Mouse (Mus musculus) liver, postnatal 0 days (tissue): ENCODE measurements around the gene Pld4. TPM values are rescaled to one million over a fixed set of nuclear protein-coding genes. Genes with fewer than 3 reads are reported as not detected.

Source experiments
- ATAC-seq: fragments of 200-750 bp; cut with Nextera tagmentation; 2 replicates; pipeline ENCODE4 v1.8.0; 2017; ENCODE audit warnings: mild to moderate bottlenecking, moderate library complexity
- DNase-seq: peaks from one replicate; pipeline ENCODE4 v3.0.0-alpha.2; 2016
- H3K27ac ChIP-seq: fragments of 300-500 bp; sonication (generic); 2 replicates; pipeline ENCODE4 v1.5.1; 2014; ENCODE audit warnings: antibody characterized with exemption, moderate library complexity, mild to moderate bottlenecking, low read depth
- H3K27me3 ChIP-seq: fragments of 300-500 bp; sonication (generic); 2 replicates; pipeline ENCODE4 v1.6.1; 2014; ENCODE audit warnings: low read length, control low read depth, mixed read lengths; ENCODE audit not compliant: insufficient read depth
- H3K36me3 ChIP-seq: fragments of 300-500 bp; sonication (generic); replicated peaks from 2 replicates; pipeline ENCODE4 v1.6.1; 2014; ENCODE audit warnings: mild to moderate bottlenecking, control low read depth, low read length, moderate library complexity, mixed read lengths; ENCODE audit not compliant: insufficient read depth
- H3K4me1 ChIP-seq: fragments of 300-500 bp; sonication (generic); 2 replicates; pipeline ENCODE4 v1.6.1; 2014; ENCODE audit warnings: antibody characterized with exemption, mild to moderate bottlenecking, control low read depth; ENCODE audit not compliant: insufficient read depth
- H3K4me2 ChIP-seq: fragments of 300-500 bp; sonication (generic); 2 replicates; pipeline ENCODE4 v1.6.1; 2014; ENCODE audit warnings: low read depth, mild to moderate bottlenecking, low read length, moderate library complexity, mixed read lengths
- H3K4me3 ChIP-seq: fragments of 300-500 bp; sonication (generic); 2 replicates; pipeline ENCODE4 v1.5.1; 2014; ENCODE audit warnings: low read depth, low read length
- H3K9ac ChIP-seq: fragments of 300-500 bp; sonication (generic); replicated peaks from 2 replicates; pipeline ENCODE4 v1.6.1; 2014; ENCODE audit warnings: mild to moderate bottlenecking, moderate library complexity
- H3K9me3 ChIP-seq: fragments of 300-500 bp; sonication (generic); 2 replicates; pipeline ENCODE4 v1.6.1; 2016; ENCODE audit warnings: mild to moderate bottlenecking, control low read depth, low read length, mixed read lengths
- CTCF ChIP-seq: sonication (generic); IDR thresholded peaks from 2 replicates; pipeline ENCODE4 v1.5.1; 2016; ENCODE audit warnings: antibody characterized with exemption, low read depth
- EP300 ChIP-seq: IDR thresholded peaks from 2 replicates; pipeline ENCODE4 v1.6.1; 2016; ENCODE audit warnings: antibody characterized with exemption, low read depth, mild to moderate bottlenecking
- whole genome bisulfite sequencing: fragments of 180-500 bp; shearing (Covaris S2); extraction: QIAGEN DNeasy Blood & Tissue Kit; methylation state at CpG from one replicate; pipeline ENCODE4 v1.1.7; 2014; ENCODE audit not compliant: insufficient replicate concordance; 5-methylcytosine and 5-hydroxymethylcytosine counted together
- polyA plus RNA-seq: library from polyadenylated mRNA; unstranded; fragments of >200 nt; fragmentation: Nextera tagmentation; extraction: Ambion mirVana; gene quantifications from 2 replicates; pipeline ENCODE4 v1.2.1, GENCODE M21; 2015

The Pld4 gene
- polyA plus RNA-seq, 1 experiment from 2014 or later = 22.4 TPM

DNA sequence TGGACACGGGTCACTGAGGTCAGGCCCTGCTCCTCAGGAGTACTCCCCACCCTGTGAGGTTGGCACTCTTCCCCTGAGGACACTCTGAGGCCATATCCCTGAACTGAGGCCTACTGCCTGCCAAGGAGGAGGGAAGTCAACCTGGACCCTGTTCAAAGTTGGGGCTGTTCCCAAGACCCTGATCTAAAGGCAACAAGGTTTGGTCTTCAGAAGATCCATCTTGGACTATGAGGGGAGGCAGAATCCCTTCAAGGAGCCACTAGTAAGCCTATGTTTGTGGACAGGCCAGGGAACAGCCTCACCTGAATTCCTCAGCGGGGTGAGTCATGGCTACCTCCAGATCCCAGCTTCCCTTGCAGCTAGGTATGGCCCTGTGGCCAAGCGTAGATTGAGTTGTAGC lies 984 bp upstream of the Pld4 start:
- Histone ChIP-seq H3K36me3 (no peaks in the 10 kb centered on the region), H3K9me3 (no peaks in the 10 kb centered on the region), H3K27me3 (no peaks in the 10 kb centered on the region), H3K9ac (no peak overlapping the region), H3K27ac (no peak overlapping the region), H3K4me3 (no peak overlapping the region), H3K4me1 (peaks cover 19% of the 10 kb centered on the region), H3K4me2 (no peak overlapping the region)
- ATAC-seq (no peak), DNase-seq (no peak)
- TF ChIP-seq CTCF (no peak), EP300 (no peak)
- 84% methylated on average over 3 of the region's 3 CpGs for WGBS

DNA sequence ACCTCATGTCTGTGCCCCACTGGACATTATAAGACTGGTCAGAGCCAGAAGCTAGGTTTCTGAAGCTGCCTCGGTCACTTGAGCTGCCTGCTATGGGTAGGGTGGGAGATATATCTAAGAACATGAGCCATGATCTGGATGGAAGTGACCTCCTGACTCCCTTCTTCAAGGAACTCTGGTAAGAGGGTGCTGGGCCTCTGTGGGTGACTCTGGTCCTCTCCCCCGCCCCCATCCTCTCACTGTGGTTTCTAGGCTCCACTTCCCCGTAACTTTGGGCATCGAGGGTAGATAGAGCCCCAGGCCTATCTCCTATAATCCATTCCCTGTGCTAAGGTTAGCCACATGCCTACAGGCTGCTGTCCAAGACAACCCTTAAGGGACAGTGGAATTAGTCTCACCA lies 956 bp downstream of the Pld4 start:
- Histone ChIP-seq H3K4me1 (peaks cover 14% of the 10 kb centered on the region), H3K27me3 (no peaks in the 10 kb centered on the region), H3K4me3 (peak overlapping the region; percentile 19), H3K9me3 (no peaks in the 10 kb centered on the region), H3K36me3 (no peaks in the 10 kb centered on the region), H3K4me2 (peak overlapping the region; percentile 59), H3K27ac (peak overlapping the region; percentile 82), H3K9ac (no peak overlapping the region)
- DNase-seq (peak; percentile 25), ATAC-seq (no peak)
- WGBS = 43% methylated on average over 4 of the region's 4 CpGs
- TF ChIP-seq CTCF (no peak), EP300 (no peak)

DNA sequence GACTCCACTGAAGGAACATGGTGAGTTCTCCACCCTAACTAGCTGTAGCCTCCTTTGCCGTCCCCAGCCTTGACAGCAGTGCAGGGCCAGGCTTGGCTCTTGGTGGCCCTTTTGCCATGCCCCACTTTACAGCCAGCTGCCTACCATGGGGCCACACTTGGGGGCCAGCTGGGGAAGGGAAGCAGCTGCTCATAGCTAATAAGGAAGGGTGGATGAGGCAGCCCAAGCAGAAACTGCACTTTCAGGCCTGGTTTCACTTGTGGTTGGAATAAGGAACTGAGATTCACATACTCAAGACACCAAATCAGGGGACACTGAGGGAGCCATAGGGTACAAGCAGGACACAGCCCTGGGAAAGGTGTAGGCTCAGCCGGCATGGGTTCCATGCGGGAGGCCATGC lies 1.6 kb downstream of the Pld4 start:
- H3K4me3 ChIP-seq = peak overlapping the region; percentile 19; the same call in 1 of the 2 replicates
- ATAC-seq (peak; percentile 57), DNase-seq (peak; percentile 48)
- peak overlapping the region; percentile 82 for H3K27ac ChIP-seq
- 70% methylated on average over 3 of the region's 3 CpGs for WGBS
- peak overlapping the region; percentile 59 for H3K4me2 ChIP-seq
- no peak overlapping the region for H3K9ac ChIP-seq
- H3K27me3 ChIP-seq = no peaks in the 10 kb centered on the region
- TF ChIP-seq EP300 = no peak
- no peak for TF ChIP-seq CTCF
- H3K4me1 ChIP-seq = peaks cover 14% of the 10 kb centered on the region
- no peaks in the 10 kb centered on the region for H3K9me3 ChIP-seq
- no peaks in the 10 kb centered on the region for H3K36me3 ChIP-seq

DNA sequence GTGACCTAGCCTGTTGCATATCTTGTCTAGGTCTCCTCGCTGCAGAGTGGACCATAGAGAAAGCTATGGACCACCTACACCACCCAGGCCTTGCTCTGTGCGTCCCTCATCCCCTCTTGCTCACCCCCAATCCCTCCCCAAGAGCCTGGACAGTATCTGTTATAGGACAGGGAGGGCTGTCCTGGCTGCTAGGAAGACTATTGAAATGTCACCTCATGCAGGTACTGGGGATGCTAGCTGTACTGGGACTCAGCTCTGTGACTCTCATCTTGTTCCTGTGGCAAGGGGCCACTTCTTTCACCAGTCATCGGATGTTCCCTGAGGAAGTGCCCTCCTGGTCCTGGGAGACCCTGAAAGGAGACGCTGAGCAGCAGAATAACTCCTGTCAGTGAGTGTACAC lies 2.7 kb downstream of the Pld4 start:
- WGBS = 71% methylated on average over 4 of the region's 4 CpGs

DNA sequence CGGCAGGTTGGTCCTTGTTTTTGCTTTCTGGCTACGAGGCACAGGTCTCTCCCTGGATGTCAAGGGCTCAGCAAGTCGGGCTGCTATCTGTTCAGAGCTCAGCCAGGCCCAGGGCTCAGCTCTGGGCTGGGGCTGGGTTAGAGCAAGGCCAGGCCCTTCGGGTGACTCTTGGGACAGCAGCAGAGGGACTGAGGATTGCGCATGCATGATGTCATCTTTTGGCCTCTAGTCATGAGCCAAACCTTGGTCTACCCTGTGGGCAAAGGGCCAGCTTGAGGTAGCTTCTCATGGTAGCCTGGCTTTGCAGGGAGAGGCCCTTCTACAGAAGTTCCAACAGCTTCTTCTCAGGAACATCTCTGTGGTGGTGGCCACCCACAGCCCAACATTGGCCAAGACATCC lies 3.7 kb downstream of the Pld4 start:
- no peak overlapping the region for H3K4me2 ChIP-seq
- no peak overlapping the region for H3K9ac ChIP-seq
- H3K4me1 ChIP-seq = peaks cover 14% of the 10 kb centered on the region
- no peaks in the 10 kb centered on the region for H3K36me3 ChIP-seq
- ATAC-seq = peak; percentile 71
- H3K4me3 ChIP-seq = no peak overlapping the region
- no peaks in the 10 kb centered on the region for H3K9me3 ChIP-seq
- WGBS = 75% methylated on average over 5 of the region's 5 CpGs
- TF ChIP-seq CTCF = no peak
- no peak for TF ChIP-seq EP300
- peak; percentile 45 for DNase-seq
- H3K27me3 ChIP-seq = no peaks in the 10 kb centered on the region
- no peak overlapping the region for H3K27ac ChIP-seq

More for the DNA sequence above, 2.7 kb downstream of the Pld4 start:
- DNase-seq (no peak), ATAC-seq (no peak)
- no peak overlapping the region for H3K9ac ChIP-seq
- H3K4me3 ChIP-seq = no peak overlapping the region
- H3K36me3 ChIP-seq = no peaks in the 10 kb centered on the region
- no peaks in the 10 kb centered on the region for H3K9me3 ChIP-seq
- H3K4me1 ChIP-seq = peaks cover 14% of the 10 kb centered on the region
- TF ChIP-seq EP300 = no peak
- TF ChIP-seq CTCF = no peak
- H3K4me2 ChIP-seq = no peak overlapping the region
- H3K27ac ChIP-seq = no peak overlapping the region
- H3K27me3 ChIP-seq = no peaks in the 10 kb centered on the region

DNA sequence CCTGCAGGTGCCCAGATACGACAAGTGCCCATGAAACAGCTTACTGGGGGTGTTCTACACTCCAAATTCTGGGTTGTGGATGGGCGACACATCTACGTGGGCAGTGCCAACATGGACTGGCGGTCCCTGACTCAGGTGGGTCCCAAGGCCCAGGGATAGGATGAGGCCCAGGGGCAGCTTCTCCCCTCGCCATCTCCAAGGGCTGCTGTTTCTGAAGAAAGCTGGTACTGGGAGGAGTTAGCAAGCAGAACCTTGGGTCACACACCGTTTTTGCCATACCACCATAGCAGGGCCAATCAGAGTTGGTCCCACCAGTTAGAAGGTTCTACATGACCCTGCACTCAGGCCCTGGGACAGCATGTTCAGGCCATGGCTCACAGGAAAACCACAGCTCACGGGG lies 4.5 kb downstream of the Pld4 start:
- ATAC-seq (no peak), DNase-seq (no peak)
- Histone ChIP-seq H3K27ac (no peak overlapping the region), H3K27me3 (no peaks in the 10 kb centered on the region), H3K4me3 (no peak overlapping the region), H3K4me2 (no peak overlapping the region), H3K9ac (no peak overlapping the region), H3K9me3 (no peaks in the 10 kb centered on the region), H3K36me3 (no peaks in the 10 kb centered on the region), H3K4me1 (peaks cover 14% of the 10 kb centered on the region)
- 66% methylated on average over 7 of the region's 7 CpGs for WGBS
- TF ChIP-seq EP300 (no peak), CTCF (no peak)

DNA sequence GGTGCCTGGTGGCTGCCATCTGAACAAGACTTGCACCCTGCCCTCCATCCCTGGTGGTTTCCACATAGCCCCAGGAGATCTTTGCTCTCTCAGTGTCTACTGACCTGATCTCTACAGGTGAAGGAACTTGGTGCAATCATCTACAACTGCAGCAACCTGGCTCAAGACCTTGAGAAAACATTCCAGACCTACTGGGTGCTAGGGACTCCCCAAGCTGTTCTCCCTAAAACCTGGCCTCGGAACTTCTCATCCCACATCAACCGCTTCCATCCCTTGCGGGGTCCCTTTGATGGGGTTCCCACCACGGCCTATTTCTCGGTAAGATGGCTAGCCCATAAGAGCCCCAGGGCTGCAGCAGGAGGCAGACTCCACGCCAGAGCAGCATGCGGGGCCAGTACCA lies 6.1 kb downstream of the Pld4 start:
- H3K4me2 ChIP-seq = no peak overlapping the region
- H3K27me3 ChIP-seq = no peaks in the 10 kb centered on the region
- H3K27ac ChIP-seq = no peak overlapping the region
- H3K4me3 ChIP-seq = no peak overlapping the region
- H3K9ac ChIP-seq = no peak overlapping the region
- peaks cover 4% of the 10 kb centered on the region; the same call in 1 of the 2 replicates for H3K4me1 ChIP-seq
- no peaks in the 10 kb centered on the region for H3K36me3 ChIP-seq
- WGBS = 80% methylated on average over 7 of the region's 7 CpGs
- no peak for TF ChIP-seq CTCF
- TF ChIP-seq EP300 = no peak
- DNase-seq (no peak), ATAC-seq (no peak)
- H3K9me3 ChIP-seq = no peaks in the 10 kb centered on the region
